Mouse (Mus musculus): ENCODE data around the gene Fgfr1op. TPM values are rescaled to one million over a fixed set of nuclear protein-coding genes. Genes with fewer than 3 reads are reported as not detected.
"Not testable (repeated sequence)": the region's sequence is repeated elsewhere in the genome, so short reads cannot be mapped to it uniquely, and the experiment has no call there.

Fgfr1op gene
- polyA plus RNA-seq, 1 experiment from 2014 or later: 45.9 TPM

GRCm38 (mm10) chr17:8138116-8138515, 27.2 kb upstream of the Fgfr1op start:
- DNase-seq (ENCODE audit: low spot score); H3K9ac ChIP-seq (ENCODE audit: low read depth, low read length); H3K27me3 ChIP-seq (ENCODE audit: control insufficient read depth, insufficient read depth, low read length); ATAC-seq (ENCODE audit: low FRiP score); H3K36me3 ChIP-seq (ENCODE audit: control insufficient read depth, insufficient read depth, low read length); H3K4me1 ChIP-seq (replicated peaks; ENCODE audit: control insufficient read depth, insufficient read depth, low read length); H3K27ac ChIP-seq (ENCODE audit: low read depth, low read length); H3K9me3 ChIP-seq (ENCODE audit: control insufficient read depth, low read length); H3K4me2 ChIP-seq (replicated peaks; ENCODE audit: low read depth, low read length); H3K4me3 ChIP-seq (ENCODE audit: low read depth, low read length): not testable (repeated sequence)
- WGBS: 96% methylated on average over 5 of the region's 5 CpGs

GRCm38 (mm10) chr17:8140210-8140609, 25.1 kb upstream of the Fgfr1op start:
- WGBS: 83% methylated on average over 3 of the region's 3 CpGs
- not testable (repeated sequence) for H3K36me3 ChIP-seq (ENCODE audit: control insufficient read depth, insufficient read depth, low read length); DNase-seq (ENCODE audit: low spot score); ATAC-seq (ENCODE audit: low FRiP score); H3K4me2 ChIP-seq (replicated peaks; ENCODE audit: low read depth, low read length); H3K9ac ChIP-seq (ENCODE audit: low read depth, low read length); H3K9me3 ChIP-seq (ENCODE audit: control insufficient read depth, low read length); H3K27me3 ChIP-seq (ENCODE audit: control insufficient read depth, insufficient read depth, low read length); H3K27ac ChIP-seq (ENCODE audit: low read depth, low read length); H3K4me3 ChIP-seq (ENCODE audit: low read depth, low read length); H3K4me1 ChIP-seq (replicated peaks; ENCODE audit: control insufficient read depth, insufficient read depth, low read length)

- H3K36me3 ChIP-seq (ENCODE audit: control insufficient read depth, insufficient read depth, low read length); ATAC-seq (ENCODE audit: low FRiP score); DNase-seq (ENCODE audit: low spot score); H3K4me3 ChIP-seq (ENCODE audit: low read depth, low read length); H3K9ac ChIP-seq (ENCODE audit: low read depth, low read length); H3K4me2 ChIP-seq (replicated peaks; ENCODE audit: low read depth, low read length); H3K9me3 ChIP-seq (ENCODE audit: control insufficient read depth, low read length); H3K27ac ChIP-seq (ENCODE audit: low read depth, low read length); H3K4me1 ChIP-seq (replicated peaks; ENCODE audit: control insufficient read depth, insufficient read depth, low read length); H3K27me3 ChIP-seq (ENCODE audit: control insufficient read depth, insufficient read depth, low read length): not testable (repeated sequence)
- WGBS: 64% methylated on average over 12 of the region's 14 CpGs
Observed at GRCm38 (mm10) chr17:8143802-8144673, 21.3 kb upstream of the Fgfr1op start.

- H3K9ac ChIP-seq (ENCODE audit: low read depth, low read length): peak overlapping the region; percentile 59; the same call in 1 of the 2 replicates
- peak overlapping the region; percentile 39 for H3K4me2 ChIP-seq (replicated peaks; ENCODE audit: low read depth, low read length)
- ATAC-seq (ENCODE audit: low FRiP score) (0 out of 2 replicates have a peak, but pooled peaks have one; percentile 19), DNase-seq (ENCODE audit: low spot score) (peak; percentile 6)
- H3K27ac ChIP-seq (ENCODE audit: low read depth, low read length); H3K9me3 ChIP-seq (ENCODE audit: control insufficient read depth, low read length); H3K27me3 ChIP-seq (ENCODE audit: control insufficient read depth, insufficient read depth, low read length); H3K4me1 ChIP-seq (replicated peaks; ENCODE audit: control insufficient read depth, insufficient read depth, low read length); H3K36me3 ChIP-seq (ENCODE audit: control insufficient read depth, insufficient read depth, low read length): not testable (repeated sequence)
- H3K4me3 ChIP-seq (ENCODE audit: low read depth, low read length): peak overlapping the region; percentile 39
- WGBS: 34% methylated on average over 5 of the region's 5 CpGs
Observed at GRCm38 (mm10) chr17:8146931-8147330, 18.4 kb upstream of the Fgfr1op start.

GRCm38 (mm10) chr17:8147439-8148316, 17.6 kb upstream of the Fgfr1op start, which contains the start of the genes Gm49673 and Rnaset2a:
Gene Gm49673, minus strand, starts transcription at chr17:8147788.
Gene Rnaset2a, minus strand, starts transcription at chr17:8148097.
- H3K27me3 ChIP-seq (ENCODE audit: control insufficient read depth, insufficient read depth, low read length); H3K4me1 ChIP-seq (replicated peaks; ENCODE audit: control insufficient read depth, insufficient read depth, low read length); H3K9me3 ChIP-seq (ENCODE audit: control insufficient read depth, low read length); H3K36me3 ChIP-seq (ENCODE audit: control insufficient read depth, insufficient read depth, low read length); H3K27ac ChIP-seq (ENCODE audit: low read depth, low read length): not testable (repeated sequence)
- Histone ChIP-seq H3K4me3 (ENCODE audit: low read depth, low read length) (peak within 1 kb of the TSS; percentile 39), H3K4me2 (replicated peaks; ENCODE audit: low read depth, low read length) (peak within 1 kb of the TSS; percentile 39), H3K9ac (ENCODE audit: low read depth, low read length) (peak within 1 kb of the TSS; percentile 59)
- 1% methylated on average over 22 of the region's 67 CpGs for WGBS
- DNase-seq (ENCODE audit: low spot score) (peak; percentile 37), ATAC-seq (ENCODE audit: low FRiP score) (peak; percentile 98)

GRCm38 (mm10) chr17:8155010-8155409, 10.3 kb upstream of the Fgfr1op start:
- not testable (repeated sequence) for H3K4me1 ChIP-seq (replicated peaks; ENCODE audit: control insufficient read depth, insufficient read depth, low read length); ATAC-seq (ENCODE audit: low FRiP score); DNase-seq (ENCODE audit: low spot score); H3K4me3 ChIP-seq (ENCODE audit: low read depth, low read length); H3K27ac ChIP-seq (ENCODE audit: low read depth, low read length); H3K9ac ChIP-seq (ENCODE audit: low read depth, low read length); H3K27me3 ChIP-seq (ENCODE audit: control insufficient read depth, insufficient read depth, low read length); H3K9me3 ChIP-seq (ENCODE audit: control insufficient read depth, low read length); H3K4me2 ChIP-seq (replicated peaks; ENCODE audit: low read depth, low read length); H3K36me3 ChIP-seq (ENCODE audit: control insufficient read depth, insufficient read depth, low read length)
- 94% methylated on average over 7 of the region's 7 CpGs for WGBS

- not testable (repeated sequence) for H3K27ac ChIP-seq (ENCODE audit: low read depth, low read length); H3K27me3 ChIP-seq (ENCODE audit: control insufficient read depth, insufficient read depth, low read length); DNase-seq (ENCODE audit: low spot score); H3K9ac ChIP-seq (ENCODE audit: low read depth, low read length); ATAC-seq (ENCODE audit: low FRiP score); H3K36me3 ChIP-seq (ENCODE audit: control insufficient read depth, insufficient read depth, low read length); H3K9me3 ChIP-seq (ENCODE audit: control insufficient read depth, low read length); H3K4me1 ChIP-seq (replicated peaks; ENCODE audit: control insufficient read depth, insufficient read depth, low read length); H3K4me3 ChIP-seq (ENCODE audit: low read depth, low read length); H3K4me2 ChIP-seq (replicated peaks; ENCODE audit: low read depth, low read length)
- no CpG with 5 or more reads among the region's 8 CpGs for WGBS
Observed at GRCm38 (mm10) chr17:8155982-8156381, 9.3 kb upstream of the Fgfr1op start.

GRCm38 (mm10) chr17:8158627-8159026, 6.7 kb upstream of the Fgfr1op start:
- not testable (repeated sequence) for H3K27ac ChIP-seq (ENCODE audit: low read depth, low read length); H3K4me3 ChIP-seq (ENCODE audit: low read depth, low read length); H3K4me2 ChIP-seq (replicated peaks; ENCODE audit: low read depth, low read length); H3K27me3 ChIP-seq (ENCODE audit: control insufficient read depth, insufficient read depth, low read length); H3K9ac ChIP-seq (ENCODE audit: low read depth, low read length); ATAC-seq (ENCODE audit: low FRiP score); H3K9me3 ChIP-seq (ENCODE audit: control insufficient read depth, low read length); H3K4me1 ChIP-seq (replicated peaks; ENCODE audit: control insufficient read depth, insufficient read depth, low read length); H3K36me3 ChIP-seq (ENCODE audit: control insufficient read depth, insufficient read depth, low read length); DNase-seq (ENCODE audit: low spot score)
- no CpG with 5 or more reads among the region's 1 CpGs for WGBS
